9 mouse cellular contexts compared by ENCODE assay signal in genomic region chr2:39373068-39373779, GRCm38 (mm10).
DNase-seq lines count a peak whose midpoint lies in the region; ATAC-seq and TF ChIP-seq lines count a peak whose summit lies in the region.
"Had no signal": no experiment of that assay in that cellular context is flagged by ENCODE, and none has a peak within 500 bp of the region (broad histone marks: within the 10 kb centered on the region; RNA-seq: fewer than 3 reads in every experiment).

No protein-coding gene starts in this region.

- peak; percentile 99 for TF ChIP-seq CTCF in E14TG2a.4 (conservative IDR thresholded peaks at IDR 0.05; ENCODE audit: low read length)

- DNase-seq in c-Kit-positive CD71-positive TER-119-positive erythroid progenitor cells, embryonic 14.5 days (ENCODE audit: low spot score): peak; percentile 93
- DNase-seq in forebrain, embryonic 14.5 days (ENCODE audit: low spot score): peak; percentile 93
- peak; percentile 95 to 98 for DNase-seq in heart, postnatal 10 days
- DNase-seq in kidney, postnatal 4 days: peak; percentile 96
- peak; percentile 93 for DNase-seq in testis, postnatal 10 days (ENCODE audit: low spot score)

- no peaks in the 10 kb centered on the region for H3K4me1 ChIP-seq in E14TG2a.4 (replicated peaks; ENCODE audit: low read depth, low read length)
- no peaks in the 10 kb centered on the region for H3K4me1 ChIP-seq in forebrain, embryonic 14.5 days (ENCODE audit: control insufficient read depth, insufficient read depth, low read length)
- no peaks in the 10 kb centered on the region for H3K4me1 ChIP-seq in liver, embryonic 16.5 days (ENCODE audit: control insufficient read depth, low read depth, low read length)
- no peaks in the 10 kb centered on the region for H3K4me1 ChIP-seq in neural tube, embryonic 15.5 days

- intact Hi-C loops in heart, postnatal 10 days (cut with DNase I): loop anchor here (1.0 to 10.0 kb wide), 2 partner anchors 105 to 578 kb away; no protein-coding TSS in a partner anchor

- no peak overlapping the region for H3K27ac ChIP-seq in forebrain, embryonic 14.5 days (ENCODE audit: low read depth, low read length)
- H3K27ac ChIP-seq in liver, embryonic 16.5 days (ENCODE audit: low read length): no peak overlapping the region
- no peak overlapping the region for H3K27ac ChIP-seq in neural tube, embryonic 15.5 days (replicated peaks)
- H3K27ac ChIP-seq: macrophage had no signal

- H3K36me3 ChIP-seq in E14TG2a.4 (ENCODE audit: insufficient read depth, low read length): no peaks in the 10 kb centered on the region
- no peaks in the 10 kb centered on the region for H3K36me3 ChIP-seq in forebrain, embryonic 14.5 days (ENCODE audit: control insufficient read depth, insufficient read depth, low read length)
- H3K36me3 ChIP-seq in liver, embryonic 16.5 days (ENCODE audit: control insufficient read depth, insufficient read depth): no peaks in the 10 kb centered on the region
- H3K36me3 ChIP-seq in neural tube, embryonic 15.5 days: no peaks in the 10 kb centered on the region

- no peaks in the 10 kb centered on the region for H3K27me3 ChIP-seq in E14TG2a.4 (ENCODE audit: insufficient read depth, low read length)
- no peaks in the 10 kb centered on the region for H3K27me3 ChIP-seq in forebrain, embryonic 14.5 days (replicated peaks; ENCODE audit: control insufficient read depth, insufficient read depth, low read length)
- no peaks in the 10 kb centered on the region for H3K27me3 ChIP-seq in liver, embryonic 16.5 days (ENCODE audit: control insufficient read depth, insufficient read depth, low read depth, low read length)
- H3K27me3 ChIP-seq in neural tube, embryonic 15.5 days (replicated peaks): no peaks in the 10 kb centered on the region

- H3K9me3 ChIP-seq in E14TG2a.4 (ENCODE audit: low read length): peaks cover 24% of the 10 kb centered on the region
- no peaks in the 10 kb centered on the region for H3K9me3 ChIP-seq in forebrain, embryonic 14.5 days (replicated peaks; ENCODE audit: control insufficient read depth, low read length)
- H3K9me3 ChIP-seq in liver, embryonic 16.5 days (replicated peaks; ENCODE audit: control insufficient read depth, low read length): no peaks in the 10 kb centered on the region
- H3K9me3 ChIP-seq in neural tube, embryonic 15.5 days (replicated peaks): no peaks in the 10 kb centered on the region

- no peak overlapping the region for H3K4me3 ChIP-seq in E14TG2a.4 (replicated peaks; ENCODE audit: low read length)
- H3K4me3 ChIP-seq in forebrain, embryonic 14.5 days (ENCODE audit: low read depth, low read length): no peak overlapping the region
- no peak overlapping the region for H3K4me3 ChIP-seq in liver, embryonic 16.5 days (ENCODE audit: low read depth, low read length)
- no peak overlapping the region for H3K4me3 ChIP-seq in neural tube, embryonic 15.5 days (replicated peaks)

- no peak overlapping the region for H3K4me2 ChIP-seq in forebrain, embryonic 14.5 days (ENCODE audit: low read length)
- no peak overlapping the region for H3K4me2 ChIP-seq in liver, embryonic 16.5 days (ENCODE audit: low read depth, low read length)
- H3K4me2 ChIP-seq in neural tube, embryonic 15.5 days: no peak overlapping the region

- H3K9ac ChIP-seq in forebrain, embryonic 14.5 days (ENCODE audit: low read length): no peak overlapping the region
- H3K9ac ChIP-seq in liver, embryonic 16.5 days (ENCODE audit: low read depth, low read length): no peak overlapping the region
- no peak overlapping the region for H3K9ac ChIP-seq in neural tube, embryonic 15.5 days (replicated peaks)

- peak; percentile 97 for ATAC-seq in forebrain, embryonic 14.5 days
- ATAC-seq in liver, embryonic 16.5 days (ENCODE audit: low read depth): peak; percentile 91
- ATAC-seq in neural tube, embryonic 15.5 days (ENCODE audit: low FRiP score): peak; percentile 94

- WGBS in forebrain, embryonic 14.5 days: 14% methylated on average over 7 of the region's 7 CpGs
- 13% methylated on average over 7 of the region's 7 CpGs for WGBS in liver, embryonic 16.5 days (ENCODE audit: insufficient replicate concordance)
- WGBS in neural tube, embryonic 15.5 days: 14% methylated on average over 7 of the region's 7 CpGs
